Mouse (Mus musculus) ES-E14 (cell line): Measurements from ENCODE around the gene Olfr1417. TPM values are rescaled to one million over a fixed set of nuclear protein-coding genes. Genes with fewer than 3 reads are reported as not detected.

Experiments
- DNase-seq: peaks from one replicate; pipeline ENCODE4 v3.0.0-alpha.2; 2013; ENCODE audit warnings: low read depth, low spot score
- H3K27ac ChIP-seq: 2 replicates; pipeline ENCODE4 v1.5.1; 2012; ENCODE audit warnings: low read depth, mild to moderate bottlenecking, low read length, moderate library complexity, mixed read lengths; ENCODE audit not compliant: poor library complexity, insufficient read depth, severe bottlenecking
- H3K36me3 ChIP-seq: 2 replicates; pipeline ENCODE4 v1.6.1; 2012; ENCODE audit warnings: mild to moderate bottlenecking, low read length, moderate library complexity, mixed read lengths; ENCODE audit not compliant: control insufficient read depth, poor library complexity, insufficient read depth, severe bottlenecking
- H3K4me1 ChIP-seq, 2 experiments: fragments of 150-350 bp in 1 of 2; sonication (generic) in 1 of 2; 2 replicates each; pipeline ENCODE4 v1.6.1; 2012; ENCODE audit warnings: low read length in 2 of 2, mild to moderate bottlenecking in 1 of 2, mixed read lengths in 1 of 2; ENCODE audit not compliant: control insufficient read depth in 2 of 2, insufficient read depth in 2 of 2, poor library complexity in 1 of 2
- H3K4me3 ChIP-seq, 2 experiments: fragments of 150-350 bp in 1 of 2; sonication (generic) in 1 of 2; 2 replicates each; pipeline ENCODE4 v1.5.1; 2012; ENCODE audit warnings: low read length in 2 of 2, low read depth in 1 of 2, mild to moderate bottlenecking in 1 of 2, mixed read lengths in 1 of 2; ENCODE audit not compliant: insufficient read depth in 1 of 2, poor library complexity in 1 of 2, severe bottlenecking in 1 of 2
- H3K9ac ChIP-seq: 2 replicates; pipeline ENCODE4 v1.6.1; 2012; ENCODE audit warnings: low read depth, mild to moderate bottlenecking, low read length, mixed read lengths; ENCODE audit not compliant: poor library complexity, insufficient read depth, severe bottlenecking
- H3K9me3 ChIP-seq: fragments of 150-350 bp; sonication (generic); 2 replicates; pipeline ENCODE4 v1.6.1; 2012; ENCODE audit warnings: low read depth, mild to moderate bottlenecking, low read length; ENCODE audit not compliant: control insufficient read depth, insufficient read depth
- CHD2 ChIP-seq: IDR thresholded peaks from 2 replicates; pipeline ENCODE4 v1.6.1; 2014; ENCODE audit warnings: mild to moderate bottlenecking, low read depth, low read length, inconsistent platforms
- HCFC1 ChIP-seq: IDR thresholded peaks from 2 replicates; pipeline ENCODE4 v1.6.1; 2012; ENCODE audit warnings: low read length, inconsistent platforms, borderline replicate concordance; ENCODE audit not compliant: insufficient read depth
- MAFK ChIP-seq: IDR thresholded peaks from 2 replicates; pipeline ENCODE4 v1.6.1; 2014; ENCODE audit warnings: mild to moderate bottlenecking, low read depth, low read length, inconsistent platforms; ENCODE audit not compliant: insufficient read depth
- ZC3H11A ChIP-seq: IDR thresholded peaks from 2 replicates; pipeline ENCODE4 v1.6.1; 2012; ENCODE audit warnings: low read depth, mild to moderate bottlenecking, inconsistent platforms, low read length, borderline replicate concordance
- ZNF384 ChIP-seq: IDR thresholded peaks from 2 replicates; pipeline ENCODE4 v1.6.1; 2012; ENCODE audit warnings: low read depth, low read length, inconsistent platforms
- in situ Hi-C, 2 experiments: fragments of 600-800 bp; cut with MboI; formaldehyde crosslinking; loops; one replicate each; pipeline ENCODE4 v1.15.1; 2025; ENCODE audit warnings: low sequenced_read_pairs in 2 of 2, inconsistent platforms in 1 of 2; ENCODE audit not compliant: unreplicated experiment in 2 of 2
- total RNA-seq: library from RNA; depleted of rRNA; stranded (reverse); fragments of 300-350 nt; gene quantifications from 2 replicates; pipeline ENCODE4 v1.2.3, GENCODE M21; 2012

Olfr1417 gene
- total RNA-seq, 1 experiment: not detected

GRCm38 (mm10) chr19:11823346-11824065 is 15.5 kb downstream of the Olfr1417 start:
- H3K9me3 ChIP-seq: no peaks in the 10 kb centered on the region
- H3K36me3 ChIP-seq: no peaks in the 10 kb centered on the region
- in situ Hi-C loops: no loop called here
- no peak overlapping the region for H3K9ac ChIP-seq
- no peak for TF ChIP-seq MAFK
- TF ChIP-seq HCFC1: no peak
- peaks cover 0 to 8% of the 10 kb centered on the region in 2 experiments; a peak in 3 of 4 replicates for H3K4me1 ChIP-seq
- H3K4me3 ChIP-seq: no peak overlapping the region
- no peak for DNase-seq
- peak overlapping the region; percentile 45 for H3K27ac ChIP-seq

GRCm38 (mm10) chr19:11820211-11820610 is 18.8 kb downstream of the Olfr1417 start:
- Histone ChIP-seq H3K4me1 (peaks cover 0 to 13% of the 10 kb centered on the region in 2 experiments; a peak in 3 of 4 replicates), H3K4me3 (peak overlapping the region in 1 of 2 experiments; percentile 44; a peak in 3 of 4 replicates), H3K36me3 (peaks cover 3% of the 10 kb centered on the region; the same call in 1 of the 2 replicates), H3K9me3 (no peaks in the 10 kb centered on the region), H3K27ac (no peak overlapping the region), H3K9ac (peak overlapping the region; percentile 55; the same call in 1 of the 2 replicates)
- TF ChIP-seq ZNF384: no peak
- TF ChIP-seq ZC3H11A: no peak
- TF ChIP-seq CHD2: no peak
- TF ChIP-seq MAFK: no peak
- no peak for TF ChIP-seq HCFC1
- DNase-seq: no peak
- in situ Hi-C loops: no loop called here

DNA sequence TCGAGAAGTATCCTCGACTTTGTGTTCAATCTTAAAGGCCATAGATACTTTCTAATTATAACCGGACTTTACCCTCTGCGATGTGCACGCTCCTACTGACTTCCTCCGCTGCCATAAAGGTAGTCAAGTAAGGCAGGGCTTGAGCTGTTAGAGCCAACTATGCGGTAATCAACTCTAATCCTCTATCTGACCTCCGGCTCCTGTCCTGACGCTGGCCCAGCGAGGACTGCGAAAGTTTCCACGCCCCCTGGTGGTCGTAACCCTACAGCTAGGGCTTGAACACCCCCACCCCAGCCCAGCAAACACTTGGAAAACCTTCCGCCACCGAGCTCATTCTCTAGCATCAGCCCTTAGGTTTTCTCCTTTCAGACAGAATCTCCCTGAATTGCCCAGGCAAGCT is 19.2 kb downstream of the Olfr1417 start:
- DNase-seq: no peak
- TF ChIP-seq HCFC1: no peak
- no peak; the same call in 1 of the 2 replicates for TF ChIP-seq CHD2
- TF ChIP-seq MAFK: no peak
- no peak for TF ChIP-seq ZNF384
- no peak for TF ChIP-seq ZC3H11A
- H3K27ac ChIP-seq: no peak overlapping the region
- peak overlapping the region; percentile 55; the same call in 1 of the 2 replicates for H3K9ac ChIP-seq
- H3K4me3 ChIP-seq: peak overlapping the region; percentile 88 to 96; a peak in 3 of 4 replicates
- peaks cover 3% of the 10 kb centered on the region; the same call in 1 of the 2 replicates for H3K36me3 ChIP-seq
- peaks cover 0 to 17% of the 10 kb centered on the region in 2 experiments; a peak in 3 of 4 replicates for H3K4me1 ChIP-seq
- in situ Hi-C loops: no loop called here
- H3K9me3 ChIP-seq: no peaks in the 10 kb centered on the region

GRCm38 (mm10) chr19:11819143-11819700 is 19.8 kb downstream of the Olfr1417 start, which contains the start of gene Stx3:
TSS of gene Stx3 (minus strand) at chr19:11819403.
- Histone ChIP-seq H3K9me3 (no peaks in the 10 kb centered on the region), H3K27ac (peak within 1 kb of the TSS; percentile 50; the same call in 1 of the 2 replicates), H3K4me3 (peak within 1 kb of the TSS; percentile 88 to 96), H3K36me3 (peaks cover 3% of the 10 kb centered on the region; the same call in 1 of the 2 replicates), H3K4me1 (peaks cover 0 to 15% of the 10 kb centered on the region in 2 experiments; a peak in 3 of 4 replicates), H3K9ac (peak within 1 kb of the TSS; percentile 89)
- in situ Hi-C loops: no loop called here
- no peak for DNase-seq
- TF ChIP-seq ZC3H11A (no peak), ZNF384 (no peak; the same call in 1 of the 2 replicates), HCFC1 (no peak), CHD2 (no peak), MAFK (no peak)
